Mouse (Mus musculus) small intestine, adult 10 weeks (tissue): ENCODE results near the gene Golga5. TPM values are rescaled to one million over a fixed set of nuclear protein-coding genes. Genes with fewer than 3 reads are reported as not detected.

Experiments used
- polyA plus RNA-seq: library from polyadenylated mRNA; stranded (reverse); fragments of 350-450 nt; fragmentation: Illumina TruSeq; extraction: RNeasy Lipid Tissue Mini Kit (QIAGEN cat#74804); gene quantifications from one replicate; pipeline ENCODE4 v1.2.3, GENCODE M21; 2014; ENCODE audit warnings: low replicate concordance

Gene Golga5
- polyA plus RNA-seq: 37.2 TPM

DNA sequence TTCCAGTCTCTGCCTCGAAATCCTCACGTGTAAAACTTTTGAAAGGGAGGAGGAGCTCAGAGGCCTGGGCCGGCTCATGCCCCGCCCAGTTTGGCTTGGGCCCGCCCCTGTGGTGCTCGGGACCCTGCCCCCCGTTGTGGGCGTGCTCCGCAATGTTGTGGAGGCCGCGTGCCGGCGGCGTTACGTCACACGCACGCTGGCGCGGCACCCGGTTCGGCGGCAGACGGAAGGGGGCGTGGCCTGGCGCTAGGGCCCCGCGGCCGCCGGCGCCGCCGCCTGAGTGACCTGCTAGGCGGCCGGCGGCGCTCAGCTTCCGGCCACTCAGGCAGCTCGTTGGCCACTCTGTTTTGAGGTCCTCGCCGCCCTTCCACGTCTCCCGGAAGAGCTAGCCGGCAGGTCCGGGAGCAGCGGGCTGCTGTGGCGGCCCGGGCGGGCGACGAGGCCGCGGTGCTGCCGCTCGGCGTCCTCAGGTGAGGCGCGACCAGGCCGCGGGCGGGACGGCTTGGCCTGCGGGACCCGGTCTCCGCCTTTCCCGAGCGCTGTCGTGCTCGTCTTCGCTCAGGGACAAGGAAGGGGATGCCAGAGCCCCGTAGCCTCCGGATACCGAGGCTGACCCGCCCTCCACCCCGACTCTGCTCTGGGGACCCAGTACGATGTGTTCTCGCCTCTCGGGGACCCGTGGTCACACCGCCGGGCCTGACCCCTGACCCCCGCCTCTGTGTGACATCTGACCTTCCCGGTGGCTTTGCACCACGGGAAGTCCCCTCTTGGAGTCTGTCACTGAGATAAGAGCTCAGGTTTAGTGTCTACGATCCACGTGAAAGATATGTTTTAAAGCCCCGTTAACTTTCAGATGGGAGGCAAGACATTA is at the start of gene Golga5:
TSS of gene Golga5 (plus strand) at position 242 of the 871 bp plus-strand sequence.

GRCm38 (mm10) chr12:102439632-102440023 is 29.3 kb upstream of the Golga5 start, which contains the start of gene Lgmn:
Gene Lgmn, minus strand, starts transcription at chr12:102439813.

Other genes with a start within 250 kb of the Golga5 start
- 0.19 TPM for gene Rin3, start 186.1 kb upstream of the Golga5 start, polyA plus RNA-seq
- 21.8 TPM for gene Lgmn, start 29.3 kb upstream of the Golga5 start, polyA plus RNA-seq
- 2.9 TPM for gene Chga, start 85.8 kb downstream of the Golga5 start, polyA plus RNA-seq
- 2.4 TPM for gene Itpk1, start 235.8 kb downstream of the Golga5 start, polyA plus RNA-seq